Mouse (Mus musculus) neural tube, embryonic 11.5 days (tissue): ENCODE measurements around the gene Stk38l. TPM values are rescaled to one million over a fixed set of nuclear protein-coding genes. Genes with fewer than 3 reads are reported as not detected.
A peak's percentile ranks its signal among the peaks of the same experiment; 100 is the strongest.
"Not testable (repeated sequence)": the region's sequence is repeated elsewhere in the genome, so short reads cannot be mapped to it uniquely, and the experiment has no call there.

Experiments used
- ATAC-seq: fragments of 200-750 bp; cut with Nextera tagmentation; 2 replicates; pipeline ENCODE4 v1.8.0; 2017; ENCODE audit warnings: moderate number of reproducible peaks, mild to moderate bottlenecking, moderate TSS enrichment, moderate library complexity; ENCODE audit not compliant: insufficient read depth, low FRiP score, low TSS enrichment
- DNase-seq: peaks from one replicate; pipeline ENCODE4 v3.0.0-alpha.2; 2015; ENCODE audit warnings: low spot score
- H3K27ac ChIP-seq: fragments of 300-500 bp; sonication (generic); 2 replicates; pipeline ENCODE4 v1.5.1; 2014; ENCODE audit warnings: low read depth, mild to moderate bottlenecking, low read length
- H3K27me3 ChIP-seq: fragments of 300-500 bp; sonication (generic); 2 replicates; pipeline ENCODE4 v1.6.1; 2014; ENCODE audit warnings: mild to moderate bottlenecking, low read length, mixed read lengths; ENCODE audit not compliant: control insufficient read depth, insufficient read depth
- H3K36me3 ChIP-seq: fragments of 300-500 bp; sonication (generic); 2 replicates; pipeline ENCODE4 v1.6.1; 2014; ENCODE audit warnings: mild to moderate bottlenecking, low read length, moderate library complexity, mixed read lengths; ENCODE audit not compliant: control insufficient read depth, insufficient read depth
- H3K4me1 ChIP-seq: fragments of 300-500 bp; sonication (generic); 2 replicates; pipeline ENCODE4 v1.6.1; 2014; ENCODE audit warnings: low read length, mixed read lengths; ENCODE audit not compliant: control insufficient read depth, insufficient read depth
- H3K4me2 ChIP-seq: fragments of 300-500 bp; sonication (generic); 2 replicates; pipeline ENCODE4 v1.6.1; 2014; ENCODE audit warnings: low read depth, mild to moderate bottlenecking, moderate library complexity
- H3K4me3 ChIP-seq: fragments of 300-500 bp; sonication (generic); 2 replicates; pipeline ENCODE4 v1.5.1; 2014; ENCODE audit warnings: low read depth, low read length
- H3K9ac ChIP-seq: fragments of 300-500 bp; sonication (generic); 2 replicates; pipeline ENCODE4 v1.6.1; 2014; ENCODE audit warnings: mild to moderate bottlenecking, low read length
- H3K9me3 ChIP-seq: fragments of 300-500 bp; sonication (generic); 2 replicates; pipeline ENCODE4 v1.6.1; 2016; ENCODE audit warnings: low read length; ENCODE audit not compliant: control insufficient read depth
- WGBS: fragments of 180-500 bp; shearing (Covaris S2); extraction: QIAGEN DNeasy Blood & Tissue Kit; methylation state at CpG from one replicate; pipeline ENCODE4 v1.1.7; 2014; 5-methylcytosine and 5-hydroxymethylcytosine counted together
- polyA plus RNA-seq: library from polyadenylated mRNA; unstranded; fragments of >200 nt; fragmentation: Nextera tagmentation; extraction: Ambion mirVana; gene quantifications from 2 replicates; pipeline ENCODE4 v1.2.1, GENCODE M21; 2014

The Stk38l gene
- polyA plus RNA-seq, 1 experiment from 2014 or later = 19.5 TPM

DNA sequence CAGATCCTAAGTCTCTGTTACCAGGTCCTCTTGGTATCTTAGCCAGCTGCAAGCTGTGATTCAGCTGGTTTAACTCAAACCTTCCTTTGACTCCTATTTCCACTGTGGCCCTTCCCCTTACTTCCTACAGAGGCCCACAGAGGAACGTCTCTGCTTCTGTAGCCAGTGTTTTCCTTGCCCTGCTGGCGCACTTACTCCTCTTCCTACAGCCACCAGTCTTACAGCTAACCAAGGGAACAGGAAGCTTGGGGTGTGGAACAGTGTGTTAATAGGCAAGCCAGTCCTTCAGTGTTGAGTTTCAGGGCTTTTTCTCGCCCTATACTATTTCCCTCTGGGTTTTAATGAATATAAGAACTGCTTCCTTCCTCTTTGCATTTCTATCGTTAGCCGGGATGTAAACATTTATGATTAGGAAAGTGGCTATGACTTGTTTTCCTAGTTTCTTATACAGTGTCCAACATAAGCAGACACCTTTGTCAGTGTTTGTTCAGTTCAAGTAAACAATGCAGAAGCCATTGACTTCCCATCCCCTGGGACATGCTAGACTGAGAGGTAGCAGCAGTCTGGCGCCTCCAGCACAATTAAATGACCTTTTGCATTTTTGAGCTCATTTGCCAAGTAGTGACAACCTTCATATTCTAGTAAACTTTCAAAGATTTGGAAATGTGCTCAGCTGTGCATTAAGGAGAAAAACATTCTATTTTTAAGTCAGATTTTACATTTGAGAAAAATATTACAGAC is 45.4 kb downstream of the Stk38l start:
- H3K36me3 ChIP-seq = no peaks in the 10 kb centered on the region; the same call in none of the 2 replicates
- H3K4me1 ChIP-seq = no peaks in the 10 kb centered on the region
- H3K27me3 ChIP-seq = no peaks in the 10 kb centered on the region
- no peak overlapping the region for H3K4me3 ChIP-seq
- no peak overlapping the region for H3K4me2 ChIP-seq
- no peaks in the 10 kb centered on the region for H3K9me3 ChIP-seq
- DNase-seq (no peak), ATAC-seq (no peak)
- whole genome bisulfite sequencing = 74% methylated on average over 6 of the region's 6 CpGs
- no peak overlapping the region for H3K9ac ChIP-seq
- no peak overlapping the region for H3K27ac ChIP-seq

DNA sequence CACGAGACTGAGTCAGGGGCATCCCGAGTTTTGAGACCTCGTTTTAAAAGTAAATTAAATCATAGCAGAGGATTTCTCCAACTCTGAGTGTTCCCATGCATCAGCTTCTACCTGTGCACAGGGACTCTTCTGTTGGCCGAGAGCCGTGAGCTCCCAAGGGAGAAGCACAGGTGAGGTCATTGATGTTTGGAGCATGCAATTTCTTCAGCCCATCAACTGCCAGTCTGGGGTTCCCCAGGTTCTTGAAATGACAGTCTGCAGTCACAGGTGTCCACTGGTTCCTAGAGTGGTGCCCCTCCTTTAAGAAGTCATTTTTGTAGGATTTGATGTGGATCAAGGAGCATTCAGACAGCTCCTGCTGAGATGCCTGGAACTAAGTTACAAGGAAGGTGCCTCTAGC is 46.0 kb downstream of the Stk38l start:
- H3K36me3 ChIP-seq = no peaks in the 10 kb centered on the region; the same call in none of the 2 replicates
- no peaks in the 10 kb centered on the region for H3K4me1 ChIP-seq
- no peak overlapping the region for H3K27ac ChIP-seq
- WGBS = 87% methylated on average over 5 of the region's 5 CpGs
- H3K4me3 ChIP-seq = no peak overlapping the region
- ATAC-seq (no peak), DNase-seq (no peak)
- no peaks in the 10 kb centered on the region for H3K9me3 ChIP-seq
- H3K27me3 ChIP-seq = no peaks in the 10 kb centered on the region
- H3K9ac ChIP-seq = no peak overlapping the region
- H3K4me2 ChIP-seq = no peak overlapping the region

DNA sequence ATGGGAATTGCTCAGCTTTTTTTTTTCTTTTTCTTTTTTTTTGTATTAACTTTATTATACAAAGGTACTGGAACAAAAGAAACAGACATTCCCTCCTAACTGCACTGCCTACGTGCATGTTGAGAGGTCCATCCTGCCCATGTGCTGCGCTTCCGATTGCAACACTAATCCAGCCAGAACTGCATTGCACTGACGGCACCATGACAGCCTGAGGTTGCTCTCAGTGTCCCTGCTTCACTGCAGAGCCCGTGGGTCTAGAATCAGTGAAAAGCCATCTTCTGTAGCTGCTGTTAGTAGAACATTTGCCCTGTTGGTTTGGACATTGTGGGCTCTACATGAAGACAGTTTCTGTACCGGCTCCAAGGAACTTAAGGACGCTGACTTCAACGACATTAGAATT is 51.1 kb downstream of the Stk38l start:
- DNase-seq, H3K4me3 ChIP-seq, ATAC-seq, H3K27me3 ChIP-seq, H3K27ac ChIP-seq, H3K4me1 ChIP-seq, H3K36me3 ChIP-seq, H3K4me2 ChIP-seq, H3K9ac ChIP-seq, H3K9me3 ChIP-seq: not testable (repeated sequence)
- WGBS = 86% methylated on average over 8 of the region's 8 CpGs

DNA sequence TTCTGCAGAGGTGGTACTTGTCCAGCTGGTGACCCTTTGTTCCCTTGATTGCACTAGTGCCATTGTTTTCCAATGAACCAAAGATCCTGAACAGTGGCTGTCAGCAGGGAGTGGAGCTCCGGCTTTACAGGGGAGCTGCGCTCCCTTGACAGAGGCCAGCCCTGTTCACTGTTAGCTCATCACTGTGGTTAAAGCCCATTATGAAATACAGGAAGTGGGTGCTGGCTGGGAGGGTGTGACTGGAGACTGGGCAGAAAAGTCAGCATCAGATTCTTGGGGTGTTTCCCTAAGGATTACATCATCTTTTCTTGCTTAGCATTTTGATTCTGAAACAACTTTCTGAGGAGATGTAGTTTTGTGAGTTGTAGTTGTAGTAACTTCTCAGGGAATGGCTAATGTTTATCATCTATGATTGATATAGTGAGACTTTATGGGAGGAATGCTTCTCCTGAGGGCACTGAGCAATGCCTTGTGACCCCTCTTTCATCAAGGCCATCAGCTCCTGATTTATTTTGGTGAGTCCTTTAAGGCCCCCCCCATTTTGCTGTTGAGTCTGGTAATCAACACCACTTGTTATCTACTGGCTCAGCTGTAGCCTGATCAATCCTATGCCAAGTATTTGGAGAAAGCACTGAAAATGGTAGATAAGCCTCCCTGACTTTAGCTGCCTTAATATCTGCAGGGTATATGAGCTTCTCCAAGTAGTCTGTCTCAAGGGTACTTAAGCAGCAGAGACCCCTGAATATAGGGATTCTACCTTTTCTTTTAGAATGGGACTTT is 52.0 kb downstream of the Stk38l start:
- H3K4me2 ChIP-seq = no peak overlapping the region
- H3K36me3 ChIP-seq = no peaks in the 10 kb centered on the region; the same call in 1 of the 2 replicates
- no peak overlapping the region for H3K9ac ChIP-seq
- ATAC-seq (no peak), DNase-seq (no peak)
- no peaks in the 10 kb centered on the region for H3K9me3 ChIP-seq
- WGBS = 22% methylated on average over 2 of the region's 2 CpGs
- H3K27ac ChIP-seq = no peak overlapping the region
- H3K4me3 ChIP-seq = no peak overlapping the region
- no peaks in the 10 kb centered on the region for H3K4me1 ChIP-seq
- H3K27me3 ChIP-seq = no peaks in the 10 kb centered on the region

DNA sequence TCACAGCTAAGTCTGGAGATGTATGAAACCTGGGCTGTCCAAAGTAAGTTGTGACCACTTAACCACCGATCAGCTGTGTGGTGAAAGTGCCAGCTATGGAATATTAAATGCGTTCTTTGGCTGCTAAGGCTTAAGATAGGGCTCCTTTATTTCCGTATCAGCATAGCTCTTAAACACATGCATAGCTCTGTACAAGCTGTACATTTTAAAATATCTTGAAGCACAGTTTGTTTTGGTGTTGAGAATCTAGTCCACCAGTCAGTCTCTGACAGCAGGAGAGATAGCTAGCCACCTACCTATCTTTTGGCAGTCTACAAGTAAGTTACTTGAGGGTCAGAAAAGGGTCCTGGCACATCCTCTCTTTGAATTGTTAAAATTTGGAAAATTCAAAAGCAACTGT is 53.3 kb downstream of the Stk38l start:
- Histone ChIP-seq H3K4me2 (no peak overlapping the region), H3K27ac (no peak overlapping the region), H3K36me3 (no peaks in the 10 kb centered on the region; the same call in 1 of the 2 replicates), H3K27me3 (no peaks in the 10 kb centered on the region), H3K4me3 (no peak overlapping the region), H3K9ac (no peak overlapping the region), H3K9me3 (no peaks in the 10 kb centered on the region), H3K4me1 (no peaks in the 10 kb centered on the region)
- ATAC-seq (no peak), DNase-seq (no peak)
- 96% methylated on average over 3 of the region's 3 CpGs for WGBS

DNA sequence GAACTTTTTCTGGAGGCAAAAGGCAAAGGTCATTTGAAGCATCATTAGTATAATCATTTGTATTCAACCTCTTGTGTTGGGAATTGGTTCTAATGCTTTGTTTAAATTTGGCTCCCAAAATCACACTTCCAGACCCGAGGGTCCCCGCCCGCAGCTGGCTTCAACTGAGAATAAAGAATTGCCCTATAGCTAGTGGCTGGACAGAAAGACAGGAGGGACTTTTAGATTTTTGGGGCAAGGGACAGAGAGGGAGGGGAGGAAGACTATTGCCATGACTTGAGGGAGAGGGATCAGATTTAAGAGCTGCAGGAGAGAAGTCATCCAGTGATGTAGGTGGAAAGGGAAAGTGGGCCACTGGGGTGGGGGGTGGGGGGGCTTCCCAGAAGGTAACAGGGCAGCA is 56.8 kb downstream of the Stk38l start:
- no peaks in the 10 kb centered on the region for H3K9me3 ChIP-seq
- H3K36me3 ChIP-seq = no peaks in the 10 kb centered on the region
- H3K4me1 ChIP-seq = no peaks in the 10 kb centered on the region
- no peaks in the 10 kb centered on the region for H3K27me3 ChIP-seq
- 87% methylated on average over 3 of the region's 3 CpGs for WGBS
- no peak for ATAC-seq
- no peak overlapping the region for H3K9ac ChIP-seq
- no peak overlapping the region for H3K4me3 ChIP-seq
- no peak overlapping the region for H3K4me2 ChIP-seq
- no peak for DNase-seq
- no peak overlapping the region for H3K27ac ChIP-seq

DNA sequence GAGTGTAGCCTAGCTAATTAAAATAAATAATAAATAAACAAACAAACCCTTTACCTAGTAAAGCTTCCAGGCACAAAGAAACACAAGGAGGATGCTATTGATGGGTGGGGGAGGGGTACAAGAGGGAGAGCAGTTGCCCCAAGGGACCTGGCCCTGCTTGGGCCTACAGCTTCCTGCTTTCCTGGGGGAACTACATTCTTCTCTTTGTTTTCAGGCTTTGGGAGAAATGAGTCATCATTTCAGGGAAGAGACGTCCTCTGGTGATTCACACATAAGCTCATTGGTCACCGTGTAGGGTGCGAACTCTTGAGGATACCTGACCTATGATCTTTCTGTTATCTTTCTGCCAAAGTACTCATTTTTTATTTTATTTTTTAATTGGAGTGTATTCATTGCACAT is 68.7 kb downstream of the Stk38l start:
- Histone ChIP-seq H3K27me3 (peaks cover 4% of the 10 kb centered on the region; the same call in 1 of the 2 replicates), H3K4me2 (no peak overlapping the region), H3K27ac (no peak overlapping the region), H3K9me3 (no peaks in the 10 kb centered on the region), H3K4me1 (no peaks in the 10 kb centered on the region), H3K4me3 (no peak overlapping the region), H3K9ac (no peak overlapping the region), H3K36me3 (no peaks in the 10 kb centered on the region)
- ATAC-seq (no peak), DNase-seq (no peak)
- 71% methylated on average over 3 of the region's 3 CpGs for WGBS

DNA sequence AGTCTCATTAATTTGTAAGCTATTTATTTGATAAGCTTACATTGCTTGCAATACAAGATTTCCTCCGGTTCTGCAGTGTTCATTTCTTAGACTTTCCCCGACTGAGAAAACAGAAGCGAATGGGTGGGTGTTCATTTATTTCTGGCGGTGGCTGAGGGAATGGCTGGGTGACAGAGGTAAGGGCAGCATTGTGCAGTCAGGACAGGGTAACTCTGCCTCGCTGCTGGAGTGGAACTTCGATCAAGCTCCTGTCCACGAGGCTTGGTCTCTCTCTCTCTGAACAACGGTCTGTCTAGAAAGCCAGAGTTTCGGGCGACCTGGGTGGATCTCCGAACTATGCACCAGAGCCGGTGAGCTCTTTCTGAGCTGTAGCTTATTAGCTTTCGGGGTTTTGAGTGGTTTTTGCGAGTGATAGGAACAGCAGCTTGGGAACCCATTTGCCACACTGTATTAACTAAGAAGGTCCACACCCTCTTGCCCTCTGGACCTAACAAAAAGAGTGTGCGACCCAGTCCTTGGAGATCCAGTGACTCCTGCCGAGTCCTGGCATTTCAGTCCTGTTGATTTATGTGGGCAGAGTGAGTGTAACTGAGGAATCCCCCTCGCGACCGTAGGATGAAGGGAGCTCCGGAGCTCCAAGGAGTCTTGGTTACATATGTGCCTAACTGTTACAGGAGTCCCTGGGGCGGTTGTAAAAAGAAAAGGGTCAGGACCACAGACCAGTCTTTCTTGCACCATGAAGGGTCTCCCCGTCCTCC is 70.5 kb downstream of the Stk38l start:
- Histone ChIP-seq H3K4me1 (no peaks in the 10 kb centered on the region), H3K27me3 (peaks cover 4% of the 10 kb centered on the region; the same call in 1 of the 2 replicates), H3K9ac (peak overlapping the region; percentile 55), H3K4me3 (peak overlapping the region; percentile 43), H3K4me2 (peak overlapping the region; percentile 88), H3K27ac (no peak overlapping the region), H3K9me3 (no peaks in the 10 kb centered on the region), H3K36me3 (no peaks in the 10 kb centered on the region)
- DNase-seq (no peak), ATAC-seq (0 out of 2 replicates have a peak, but pooled peaks have one; percentile 8)
- 15% methylated on average over 22 of the region's 22 CpGs for WGBS
